Mouse (Mus musculus) CH12.LX (cell line): ENCODE measurements around the gene Ip6k1.

Source experiments
- CTCF ChIP-seq, 2 experiments: IDR thresholded peaks in 1 of 2; conservative IDR thresholded peaks in 1 of 2; 2 replicates each; pipeline ENCODE4 v1.5.1; 2011 to 2012; ENCODE audit warnings: low read depth in 2 of 2, low read length in 2 of 2, improper control_type of control experiment in 1 of 2, inconsistent platforms in 1 of 2, mild to moderate bottlenecking in 1 of 2, moderate library complexity in 1 of 2
- POLR2A ChIP-seq: IDR thresholded peaks from 2 replicates; pipeline ENCODE4 v1.6.1; 2011; ENCODE audit warnings: low read depth, mild to moderate bottlenecking, improper control_type of control experiment, low read length
- USF1 ChIP-seq: IDR thresholded peaks from 2 replicates; pipeline ENCODE4 v1.6.1; 2014; ENCODE audit warnings: low read depth, mild to moderate bottlenecking, inconsistent platforms, low read length, improper control_type of control experiment

- TF ChIP-seq CTCF (conservative IDR thresholded peaks at IDR 0.05 in 1 of 2, IDR thresholded peaks at IDR 0.05 in 1 of 2; ENCODE audit: low read depth in 2 of 2, low read length in 2 of 2), result no peak
- no peak for TF ChIP-seq POLR2A
- TF ChIP-seq USF1, result no peak
These were observed 23.5 kb upstream of the Ip6k1 start for GRCm38 (mm10) chr9:107978815-107979214.
